Mouse (Mus musculus) midbrain, embryonic 11.5 days (tissue): ENCODE results near the gene 1700013F07Rik. TPM values are rescaled to one million over a fixed set of nuclear protein-coding genes. Genes with fewer than 3 reads are reported as not detected.
A peak's percentile ranks its signal among the peaks of the same experiment; 100 is the strongest.

ENCODE experiments used
- ATAC-seq: fragments of 200-750 bp; cut with Nextera tagmentation; 2 replicates; pipeline ENCODE4 v1.8.0; 2017; ENCODE audit warnings: moderate TSS enrichment, moderate library complexity; ENCODE audit not compliant: low FRiP score
- DNase-seq: peaks from one replicate; pipeline ENCODE4 v3.0.0; 2015; ENCODE audit warnings: low spot score; ENCODE audit errors: missing footprints
- H3K27ac ChIP-seq: fragments of 300-500 bp; sonication (generic); 2 replicates; pipeline ENCODE4 v1.5.1; 2014; ENCODE audit warnings: low read depth, low read length
- H3K27me3 ChIP-seq: fragments of 300-500 bp; sonication (generic); 2 replicates; pipeline ENCODE4 v1.6.1; 2014; ENCODE audit warnings: mild to moderate bottlenecking, low read length, moderate library complexity, mixed read lengths; ENCODE audit not compliant: control insufficient read depth, insufficient read depth
- H3K36me3 ChIP-seq: fragments of 300-500 bp; sonication (generic); 2 replicates; pipeline ENCODE4 v1.6.1; 2014; ENCODE audit warnings: mild to moderate bottlenecking, low read length, moderate library complexity, mixed read lengths; ENCODE audit not compliant: control insufficient read depth, insufficient read depth
- H3K4me1 ChIP-seq: fragments of 300-500 bp; sonication (generic); 2 replicates; pipeline ENCODE4 v1.6.1; 2014; ENCODE audit warnings: low read length; ENCODE audit not compliant: control insufficient read depth, insufficient read depth
- H3K4me2 ChIP-seq: fragments of 300-500 bp; sonication (generic); 2 replicates; pipeline ENCODE4 v1.6.1; 2014; ENCODE audit warnings: mild to moderate bottlenecking, moderate library complexity
- H3K4me3 ChIP-seq: fragments of 300-500 bp; sonication (generic); 2 replicates; pipeline ENCODE4 v1.5.1; 2014; ENCODE audit warnings: low read depth, low read length
- H3K9ac ChIP-seq: fragments of 300-500 bp; sonication (generic); 2 replicates; pipeline ENCODE4 v1.6.1; 2014; ENCODE audit warnings: low read length
- H3K9me3 ChIP-seq: fragments of 300-500 bp; sonication (generic); 2 replicates; pipeline ENCODE4 v1.6.1; 2016; ENCODE audit warnings: low read length; ENCODE audit not compliant: control insufficient read depth
- WGBS: fragments of 180-500 bp; shearing (Covaris S2); extraction: QIAGEN DNeasy Blood & Tissue Kit; methylation state at CpG from one replicate; pipeline ENCODE4 v1.1.7; 2014; 5-methylcytosine and 5-hydroxymethylcytosine counted together
- polyA plus RNA-seq: library from polyadenylated mRNA; unstranded; fragments of >200 nt; fragmentation: Nextera tagmentation; extraction: Ambion mirVana; gene quantifications from 2 replicates; pipeline ENCODE4 v1.2.1, GENCODE M21; 2014

Gene 1700013F07Rik
- polyA plus RNA-seq, 1 experiment from 2014 or later, result 0.72 TPM

DNA sequence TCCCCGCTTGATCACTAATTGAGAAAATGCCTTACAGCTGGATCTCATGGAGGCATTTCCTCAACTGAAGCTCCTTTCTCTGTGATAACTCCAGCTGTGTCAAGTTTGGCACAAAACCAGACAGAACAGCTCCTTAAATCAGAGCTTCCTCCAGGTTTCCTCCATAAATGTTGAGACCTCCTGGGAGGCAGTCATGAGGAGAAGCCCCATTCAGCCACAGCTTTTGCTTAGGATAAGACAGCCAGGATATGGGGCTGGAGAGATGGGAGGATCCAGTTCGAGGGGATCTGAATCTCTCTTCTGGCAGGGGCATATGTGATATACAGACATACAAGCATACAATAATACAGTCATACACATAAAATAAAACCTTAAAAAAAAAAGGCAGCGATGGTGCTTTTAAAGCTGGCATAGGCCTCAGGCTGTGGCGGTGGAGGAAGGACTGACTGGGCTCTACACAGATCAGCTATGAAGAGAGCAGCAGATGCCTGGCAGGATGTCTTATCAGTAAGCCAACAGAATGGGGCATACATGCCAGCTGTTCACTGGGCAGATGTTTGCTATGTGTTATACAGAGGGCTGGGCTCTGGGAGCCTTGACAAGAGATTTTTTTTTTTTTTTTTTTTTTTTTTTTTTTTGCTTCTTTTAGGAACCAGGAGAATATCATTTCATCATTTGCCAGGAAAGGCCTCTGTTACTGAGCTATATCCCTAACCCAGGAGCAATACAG is 25.0 kb upstream of the 1700013F07Rik start:
- no peak overlapping the region for H3K4me3 ChIP-seq
- H3K27me3 ChIP-seq, result no peaks in the 10 kb centered on the region
- no peaks in the 10 kb centered on the region for H3K9me3 ChIP-seq
- WGBS, result 72% methylated on average over 4 of the region's 4 CpGs
- no peak overlapping the region for H3K4me2 ChIP-seq
- H3K4me1 ChIP-seq, result peaks cover 5% of the 10 kb centered on the region
- ATAC-seq, result no peak
- H3K27ac ChIP-seq, result no peak overlapping the region
- DNase-seq, result peak; percentile 80
- no peak overlapping the region for H3K9ac ChIP-seq
- H3K36me3 ChIP-seq, result no peaks in the 10 kb centered on the region

DNA sequence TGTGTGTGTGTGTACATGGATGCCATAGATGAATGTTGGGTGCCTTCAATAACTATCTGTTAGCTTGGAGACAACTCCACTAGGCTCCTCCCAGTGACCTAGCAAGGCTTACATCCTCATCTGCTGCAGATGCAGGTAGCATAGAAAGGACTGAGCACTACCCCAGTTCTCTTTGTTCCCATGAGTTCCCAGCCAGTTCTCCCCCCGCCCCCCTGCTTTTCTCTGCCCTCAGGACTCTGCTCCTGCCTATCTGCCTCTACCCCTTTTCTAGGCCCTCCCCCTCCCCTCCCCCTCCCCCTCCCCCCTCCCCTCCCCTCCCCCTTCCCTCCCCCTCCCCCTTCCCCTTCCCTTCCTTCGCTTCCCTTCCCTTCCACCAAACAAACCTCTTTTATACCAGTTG is 23.8 kb upstream of the 1700013F07Rik start:
- peak; percentile 86 for DNase-seq
- no peaks in the 10 kb centered on the region for H3K27me3 ChIP-seq
- H3K4me3 ChIP-seq, result no peak overlapping the region
- no peaks in the 10 kb centered on the region for H3K9me3 ChIP-seq
- WGBS, result 30% methylated on average over 1 of the region's 2 CpGs
- no peak for ATAC-seq
- H3K36me3 ChIP-seq, result no peaks in the 10 kb centered on the region
- no peak overlapping the region for H3K27ac ChIP-seq
- no peak overlapping the region for H3K4me2 ChIP-seq
- H3K9ac ChIP-seq, result no peak overlapping the region
- peaks cover 5% of the 10 kb centered on the region for H3K4me1 ChIP-seq

DNA sequence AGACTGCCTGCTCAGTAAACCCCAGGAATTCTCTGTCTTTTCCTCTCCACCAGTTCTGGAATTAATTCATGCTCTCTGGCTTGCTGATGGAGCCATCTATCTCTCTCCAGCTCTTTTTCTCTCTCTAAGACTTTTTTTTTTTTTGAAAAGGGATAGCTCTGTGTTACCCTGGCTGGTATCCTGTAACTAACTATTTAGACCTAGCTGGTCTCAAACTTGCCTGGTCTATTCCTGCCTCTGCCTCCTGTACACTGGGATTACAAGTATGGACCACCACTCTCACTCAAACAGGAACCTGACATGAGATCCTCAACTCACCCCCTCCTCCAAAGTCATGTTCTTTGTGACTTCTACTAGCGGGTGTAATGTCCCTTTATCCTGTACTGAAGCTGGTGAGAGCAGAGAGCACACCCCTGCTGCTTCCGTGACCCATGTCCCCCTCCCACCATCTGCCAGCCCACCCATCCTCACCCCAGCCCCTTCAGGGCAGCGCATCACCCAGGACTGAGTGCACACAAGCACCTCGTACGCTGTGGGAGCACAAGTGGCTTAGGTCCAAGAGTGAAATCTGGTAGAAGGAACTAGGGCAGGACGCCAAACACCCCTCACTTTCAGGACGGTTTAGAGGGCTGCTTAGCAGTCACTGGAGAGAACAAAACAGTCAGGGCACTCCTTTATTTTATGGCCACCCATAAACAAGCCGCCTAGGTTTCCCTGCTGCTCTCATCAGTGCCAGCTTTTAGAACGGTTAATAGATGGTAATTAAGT is 23.1 kb upstream of the 1700013F07Rik start:
- Histone ChIP-seq H3K4me2 (no peak overlapping the region), H3K4me3 (no peak overlapping the region), H3K36me3 (no peaks in the 10 kb centered on the region), H3K27ac (no peak overlapping the region), H3K4me1 (peaks cover 5% of the 10 kb centered on the region), H3K9me3 (no peaks in the 10 kb centered on the region), H3K27me3 (no peaks in the 10 kb centered on the region), H3K9ac (no peak overlapping the region)
- ATAC-seq, result peak; percentile 38; the same call in 1 of the 2 replicates
- 25% methylated on average over 9 of the region's 9 CpGs for WGBS
- peak; percentile 86 for DNase-seq

DNA sequence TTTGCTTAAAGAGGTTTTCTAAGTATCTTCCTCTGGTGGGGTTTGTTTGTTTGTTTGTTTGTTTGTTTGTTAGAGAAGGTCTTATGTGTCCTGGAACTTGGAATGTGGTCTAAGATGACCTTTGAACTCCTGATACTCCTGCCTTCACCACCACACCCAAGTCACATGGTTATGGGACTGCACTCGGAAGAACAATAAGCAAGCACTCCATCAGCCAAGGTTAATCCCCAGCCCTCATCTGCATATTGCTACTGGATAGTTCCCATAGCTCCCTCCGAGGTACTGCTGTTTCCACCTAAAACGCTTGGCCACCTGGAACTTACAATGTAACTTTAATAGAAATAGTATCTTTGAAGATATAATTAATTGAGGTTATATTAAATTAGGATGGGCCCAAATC is 20.5 kb upstream of the 1700013F07Rik start:
- ATAC-seq (no peak), DNase-seq (peak; percentile 47)
- no peaks in the 10 kb centered on the region for H3K9me3 ChIP-seq
- H3K4me1 ChIP-seq, result peaks cover 5% of the 10 kb centered on the region
- no peaks in the 10 kb centered on the region for H3K36me3 ChIP-seq
- H3K4me3 ChIP-seq, result no peak overlapping the region
- H3K27me3 ChIP-seq, result no peaks in the 10 kb centered on the region
- no peak overlapping the region for H3K27ac ChIP-seq
- no peak overlapping the region for H3K9ac ChIP-seq
- no peak overlapping the region for H3K4me2 ChIP-seq
- 53% methylated on average over 3 of the region's 3 CpGs for WGBS

GRCm38 (mm10) chr3:108518276-108518675 is 15.7 kb upstream of the 1700013F07Rik start:
- Histone ChIP-seq H3K27me3 (no peaks in the 10 kb centered on the region), H3K4me3 (no peak overlapping the region), H3K4me1 (no peaks in the 10 kb centered on the region), H3K9me3 (no peaks in the 10 kb centered on the region), H3K27ac (no peak overlapping the region), H3K9ac (no peak overlapping the region), H3K4me2 (no peak overlapping the region), H3K36me3 (no peaks in the 10 kb centered on the region)
- 62% methylated on average over 4 of the region's 4 CpGs for WGBS
- ATAC-seq, result no peak
- DNase-seq, result peak; percentile 72

- Histone ChIP-seq H3K27me3 (no peaks in the 10 kb centered on the region), H3K4me2 (no peak overlapping the region), H3K27ac (no peak overlapping the region), H3K9me3 (no peaks in the 10 kb centered on the region), H3K36me3 (no peaks in the 10 kb centered on the region), H3K4me3 (no peak overlapping the region), H3K9ac (no peak overlapping the region), H3K4me1 (no peaks in the 10 kb centered on the region)
- peak; percentile 69 for DNase-seq
- no peak for ATAC-seq
- WGBS, result 93% methylated on average over 4 of the region's 4 CpGs
Observed at GRCm38 (mm10) chr3:108523415-108523814, 10.5 kb upstream of the 1700013F07Rik start.

DNA sequence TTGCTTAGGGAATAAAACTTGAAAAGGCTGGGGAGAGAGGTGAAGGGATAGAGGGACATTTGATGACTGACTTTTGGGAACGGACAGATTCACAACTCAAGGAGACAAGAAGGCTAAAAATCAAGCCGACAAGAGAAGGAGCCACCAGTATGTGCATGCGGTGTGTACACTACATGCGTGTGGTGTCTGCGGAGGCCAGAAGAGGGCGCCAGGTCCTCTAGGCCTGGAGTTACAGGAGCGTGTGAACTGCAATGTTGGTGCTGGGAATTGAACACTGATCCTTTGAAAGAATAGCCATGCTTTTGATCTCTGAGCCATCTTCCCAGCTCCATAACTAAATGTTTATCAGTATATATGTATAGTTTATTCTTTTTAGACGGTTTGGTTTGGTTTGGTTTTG is 5.5 kb upstream of the 1700013F07Rik start:
- 90% methylated on average over 8 of the region's 8 CpGs for WGBS

GRCm38 (mm10) chr3:108533114-108533885 is 650 bp upstream of the 1700013F07Rik start:
- peaks cover 8% of the 10 kb centered on the region for H3K27me3 ChIP-seq
- no peaks in the 10 kb centered on the region for H3K36me3 ChIP-seq
- no peak for ATAC-seq
- WGBS, result 84% methylated on average over 9 of the region's 9 CpGs
- no peak overlapping the region for H3K9ac ChIP-seq
- H3K4me2 ChIP-seq, result no peak overlapping the region
- no peaks in the 10 kb centered on the region for H3K9me3 ChIP-seq
- peaks cover 5% of the 10 kb centered on the region; the same call in 1 of the 2 replicates for H3K4me1 ChIP-seq
- peak; percentile 73 for DNase-seq
- H3K27ac ChIP-seq, result no peak overlapping the region
- no peak overlapping the region for H3K4me3 ChIP-seq

More for the DNA sequence above, 5.5 kb upstream of the 1700013F07Rik start:
- no peaks in the 10 kb centered on the region for H3K27me3 ChIP-seq
- no peaks in the 10 kb centered on the region for H3K4me1 ChIP-seq
- ATAC-seq (no peak), DNase-seq (no peak)
- H3K9ac ChIP-seq, result no peak overlapping the region
- no peaks in the 10 kb centered on the region for H3K36me3 ChIP-seq
- H3K9me3 ChIP-seq, result no peaks in the 10 kb centered on the region
- no peak overlapping the region for H3K4me2 ChIP-seq
- no peak overlapping the region for H3K4me3 ChIP-seq
- H3K27ac ChIP-seq, result no peak overlapping the region
